Mouse (Mus musculus) heart, postnatal 4 days (tissue): ENCODE results near the gene Ppfibp2. TPM values are rescaled to one million over a fixed set of nuclear protein-coding genes. Genes with fewer than 3 reads are reported as not detected.

Experiments
- DNase-seq: peaks from one replicate; pipeline ENCODE4 v3.0.0; 2021
- total RNA-seq, 2 experiments: library from RNA; stranded (reverse); gene quantifications; 2 replicates each; pipeline ENCODE4 v1.2.3; 2021

Ppfibp2 gene
- total RNA-seq, 2 experiments from 2014 or later, result 12.7 to 13.3 TPM

DNA sequence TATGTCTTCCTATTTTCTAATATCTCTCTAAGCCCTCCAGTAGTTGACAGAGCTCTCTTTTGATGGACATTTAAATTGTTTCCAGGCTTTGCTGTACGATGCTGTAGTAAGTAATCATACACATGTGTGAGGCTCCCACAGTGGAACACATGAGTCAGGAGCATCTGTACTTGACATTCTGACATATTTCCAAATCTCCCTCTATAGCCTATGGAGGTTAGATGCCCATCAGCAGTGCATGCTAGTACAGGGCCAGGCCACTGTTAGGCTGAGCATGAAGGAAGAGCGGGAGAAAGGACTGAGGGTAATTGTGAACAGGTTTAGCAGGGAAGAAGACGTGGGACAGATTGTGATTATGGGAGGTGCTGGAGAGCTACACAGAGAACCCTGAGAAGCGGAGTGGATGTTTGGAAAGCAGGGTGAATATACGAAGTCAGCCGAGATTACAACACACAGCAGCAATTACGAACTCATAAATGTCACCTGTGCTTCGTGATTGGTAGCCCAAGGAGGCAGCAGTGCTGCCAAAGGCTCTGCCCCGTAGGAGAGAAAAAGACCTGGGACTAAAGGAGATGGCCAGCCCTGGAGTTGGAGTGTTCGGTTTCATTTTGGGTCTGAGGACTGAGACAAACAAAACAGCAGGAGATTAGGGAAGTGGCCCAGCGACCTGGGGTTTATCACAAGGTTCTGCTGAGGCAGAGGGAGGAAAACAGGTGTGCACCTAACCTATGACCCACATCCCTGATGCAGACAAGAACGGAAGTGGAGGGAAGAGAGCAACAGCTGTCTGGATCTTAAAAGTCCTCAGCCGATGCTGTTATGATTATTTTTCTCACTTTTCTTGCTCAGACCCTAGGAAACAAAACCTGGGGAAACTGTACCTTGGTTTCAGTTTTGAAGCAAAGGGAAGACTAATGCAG is 107.7 kb downstream of the Ppfibp2 start:
- DNase-seq, result no peak

- peak; percentile 61 for DNase-seq
Observed at GRCm38 (mm10) chr7:107705941-107706340, 110.9 kb downstream of the Ppfibp2 start.

DNA sequence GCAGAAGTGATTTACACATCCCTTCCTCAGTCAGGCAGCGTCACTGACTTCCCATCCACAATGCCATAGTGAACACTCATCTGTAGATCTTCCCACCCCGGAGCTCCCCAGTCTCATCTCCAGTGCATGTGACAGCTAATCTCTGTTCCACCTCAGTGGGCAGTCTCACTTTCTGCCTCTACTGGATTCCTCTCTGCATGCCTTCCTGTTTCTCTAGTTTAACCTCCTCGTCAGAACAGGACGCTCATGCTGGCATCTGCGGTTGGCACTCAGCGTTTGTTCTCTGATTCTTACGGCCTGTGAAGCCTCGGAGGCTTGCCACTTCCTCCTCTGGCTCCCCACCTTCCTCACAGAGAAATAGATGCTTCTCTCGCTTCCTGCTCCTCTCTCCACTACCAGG is 112.6 kb downstream of the Ppfibp2 start:
- DNase-seq, result no peak

DNA sequence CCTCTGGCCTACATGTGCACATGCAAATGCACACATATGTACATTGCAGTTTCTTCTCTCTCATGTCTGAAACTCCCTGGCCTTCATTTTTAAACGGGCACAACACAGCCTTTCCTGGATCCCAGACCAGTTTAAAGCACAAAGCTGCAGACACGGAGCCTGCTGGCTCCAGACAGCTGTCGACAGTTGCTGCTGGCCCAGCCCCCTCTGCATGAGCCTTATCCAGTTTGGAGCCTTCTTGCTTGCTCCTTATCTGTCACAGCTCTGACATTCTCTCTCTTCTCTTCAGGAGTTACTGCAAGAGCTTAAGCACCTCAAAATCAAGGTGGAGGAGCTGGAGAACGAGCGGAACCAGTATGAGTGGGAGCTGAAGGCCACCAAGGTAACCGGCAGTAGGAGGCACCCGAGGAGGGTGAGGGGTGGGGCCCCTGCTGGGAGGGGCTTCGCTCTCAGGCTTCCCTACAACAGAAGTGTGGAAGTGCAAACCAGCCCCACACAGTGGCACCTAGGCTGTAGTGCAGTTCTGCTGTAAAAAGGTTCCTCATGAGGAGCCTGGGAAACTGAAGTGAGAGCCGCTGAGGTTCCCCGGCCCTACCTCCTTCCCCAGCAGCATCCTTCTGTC is 113.6 kb downstream of the Ppfibp2 start:
- peak; percentile 83 for DNase-seq

GRCm38 (mm10) chr7:107712743-107713142 is 117.7 kb downstream of the Ppfibp2 start:
- no peak for DNase-seq

DNA sequence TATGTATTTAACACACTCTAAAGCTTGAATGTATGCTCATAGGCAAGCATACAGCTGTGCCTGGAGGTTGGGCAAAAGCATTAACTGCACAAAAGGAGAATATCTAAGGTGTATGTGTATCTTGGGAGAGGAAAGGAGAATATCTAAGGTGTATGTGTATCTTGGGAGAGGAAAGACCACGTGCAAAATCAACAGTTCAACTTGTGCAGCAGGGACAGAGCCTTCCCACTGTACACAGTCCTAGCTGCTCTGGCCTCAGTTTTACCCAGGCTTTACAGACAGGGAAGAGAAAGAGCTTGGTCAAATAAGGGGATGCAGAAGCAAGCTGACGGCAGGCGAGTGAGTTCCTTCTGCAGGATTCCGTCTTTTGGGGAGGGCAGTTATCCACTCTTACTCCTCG is 119.1 kb downstream of the Ppfibp2 start:
- DNase-seq, result no peak

GRCm38 (mm10) chr7:107720771-107721170 is 125.8 kb downstream of the Ppfibp2 start:
- DNase-seq, result no peak

- no peak for DNase-seq
Observed at GRCm38 (mm10) chr7:107722536-107722935, 127.5 kb downstream of the Ppfibp2 start.

- DNase-seq, result no peak
Observed at GRCm38 (mm10) chr7:107727538-107727937, 132.5 kb downstream of the Ppfibp2 start.

DNA sequence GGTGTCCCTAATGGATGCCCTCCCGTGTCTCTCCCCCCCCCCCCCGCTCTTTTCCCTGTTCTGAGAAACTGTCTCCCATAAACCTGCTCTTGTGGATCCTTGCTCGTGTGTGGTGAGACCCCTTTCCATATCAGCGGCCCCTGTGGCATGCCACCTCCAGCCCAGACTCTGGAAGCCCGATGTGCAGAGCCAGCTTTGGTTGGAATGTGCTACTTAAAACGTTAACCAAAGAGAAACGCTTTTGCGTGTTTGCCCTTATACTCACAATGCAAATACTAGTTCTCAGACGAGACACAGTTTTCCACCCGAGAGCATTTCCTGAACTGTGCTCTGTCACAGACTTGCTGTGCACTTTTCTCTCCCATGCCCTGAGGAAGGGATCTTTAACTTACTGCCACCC is 135.6 kb downstream of the Ppfibp2 start:
- DNase-seq, result no peak

DNA sequence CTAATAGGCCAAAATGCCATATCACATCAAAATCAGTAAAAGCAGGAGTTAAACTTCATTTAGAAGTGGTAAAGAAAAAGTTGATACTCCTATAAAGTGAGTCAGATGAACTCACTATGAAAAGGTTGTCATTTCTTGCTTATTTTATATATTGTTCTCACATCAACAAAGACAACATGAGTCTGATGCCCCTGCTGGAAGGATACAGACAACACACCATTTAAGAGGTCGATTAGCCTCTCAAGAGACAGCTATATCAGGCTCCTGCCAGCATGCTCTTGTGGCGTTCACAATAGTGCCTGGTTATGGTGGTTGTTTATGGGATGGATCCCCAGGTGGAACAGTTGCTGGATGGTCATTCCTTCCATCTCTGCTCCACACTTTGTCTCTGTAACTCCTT is 138.2 kb downstream of the Ppfibp2 start:
- DNase-seq, result no peak

DNA sequence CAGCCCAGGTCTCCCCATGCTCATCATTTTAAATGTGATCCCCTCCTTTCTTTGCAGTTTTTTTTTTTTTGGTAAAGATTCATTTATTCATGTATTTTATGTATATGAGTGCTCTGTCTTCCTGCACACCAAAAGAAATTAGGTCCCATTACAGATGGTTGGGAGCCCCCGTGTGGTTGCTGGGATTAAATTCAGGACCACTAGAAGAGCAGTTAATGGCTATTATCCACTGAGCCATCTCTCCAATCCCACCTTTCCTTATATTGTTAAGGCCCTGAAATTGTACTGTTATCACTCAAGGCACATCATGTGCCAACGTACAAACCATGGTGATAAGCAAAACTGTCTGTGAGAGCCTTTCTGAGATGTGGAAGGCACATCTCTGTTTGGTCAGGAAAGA is 143.7 kb downstream of the Ppfibp2 start:
- DNase-seq, result peak; percentile 14

DNA sequence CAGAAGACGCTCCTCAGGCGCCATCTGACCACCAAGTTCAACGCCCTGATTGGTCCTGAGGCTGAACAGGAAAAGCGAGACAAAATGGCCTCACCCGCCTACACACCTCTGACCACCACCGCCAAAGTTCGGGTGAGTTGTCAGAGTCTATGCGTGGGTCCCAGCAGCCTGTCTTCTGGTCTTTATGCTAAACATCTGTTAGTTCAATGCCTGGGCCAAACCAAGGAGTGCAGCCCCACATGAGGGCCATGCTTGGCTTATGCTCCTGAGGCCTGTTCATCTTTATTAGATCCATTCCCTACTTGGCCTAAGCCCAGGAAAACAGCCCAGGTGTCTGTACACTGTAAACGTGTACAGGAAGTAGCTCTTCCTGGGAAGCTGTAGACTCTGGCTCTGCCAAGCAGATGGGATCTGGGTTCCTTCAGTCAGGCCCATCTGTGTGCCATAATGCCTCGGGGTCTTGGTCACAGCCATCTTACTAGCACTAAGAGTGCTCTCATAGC is 148.0 kb downstream of the Ppfibp2 start:
- DNase-seq, result no peak

- no peak for DNase-seq
Observed at GRCm38 (mm10) chr7:107744454-107744853, 149.4 kb downstream of the Ppfibp2 start.

GRCm38 (mm10) chr7:107745111-107745510 is 150.1 kb downstream of the Ppfibp2 start:
- DNase-seq, result no peak

DNA sequence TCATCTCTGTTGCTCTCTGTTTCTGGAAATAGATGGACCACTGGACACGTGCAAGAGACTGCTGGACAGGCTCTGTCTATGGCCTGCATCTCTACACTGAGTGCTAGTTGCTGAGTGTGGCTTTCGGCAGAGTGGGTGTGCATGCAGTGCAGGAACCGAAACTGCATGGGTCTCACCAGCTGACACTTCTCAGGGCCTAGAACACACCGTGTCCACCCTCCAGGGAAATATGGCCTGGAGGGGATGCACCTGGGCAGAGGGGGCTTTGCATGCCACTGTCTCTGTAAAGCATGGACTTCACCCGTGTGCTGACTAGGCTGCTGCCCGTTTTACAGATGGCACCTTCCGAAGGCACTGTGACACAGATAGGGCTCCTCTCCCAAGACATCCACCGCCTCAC is 151.0 kb downstream of the Ppfibp2 start:
- no peak for DNase-seq

GRCm38 (mm10) chr7:107747476-107747875 is 152.5 kb downstream of the Ppfibp2 start:
- no peak for DNase-seq

- DNase-seq, result peak; percentile 71
Observed at GRCm38 (mm10) chr7:107747954-107748353, 152.9 kb downstream of the Ppfibp2 start.

- DNase-seq, result peak; percentile 43
Observed at GRCm38 (mm10) chr7:107749270-107749669, 154.3 kb downstream of the Ppfibp2 start.

DNA sequence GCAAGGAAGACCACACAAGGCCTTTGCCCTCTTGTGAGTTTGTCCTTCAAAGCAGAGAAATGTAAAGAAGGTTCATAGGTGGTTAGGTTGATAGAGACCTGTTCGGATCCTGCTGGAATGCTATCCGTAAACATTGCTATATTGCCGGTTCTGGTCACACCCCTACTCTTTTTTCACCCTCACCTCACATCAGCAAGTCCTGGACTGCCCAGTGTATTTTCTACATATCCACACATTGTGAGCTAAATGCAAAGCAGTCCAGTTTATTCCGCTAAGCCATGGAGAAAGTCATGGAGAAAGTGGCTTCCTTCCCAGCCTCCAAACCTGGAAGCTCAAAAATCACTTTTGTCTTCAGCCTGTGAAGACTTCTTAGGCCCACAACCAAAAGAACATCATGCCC is 154.7 kb downstream of the Ppfibp2 start:
- DNase-seq, result no peak

GRCm38 (mm10) chr7:107752031-107752520 is 157.1 kb downstream of the Ppfibp2 start:
- DNase-seq, result no peak

DNA sequence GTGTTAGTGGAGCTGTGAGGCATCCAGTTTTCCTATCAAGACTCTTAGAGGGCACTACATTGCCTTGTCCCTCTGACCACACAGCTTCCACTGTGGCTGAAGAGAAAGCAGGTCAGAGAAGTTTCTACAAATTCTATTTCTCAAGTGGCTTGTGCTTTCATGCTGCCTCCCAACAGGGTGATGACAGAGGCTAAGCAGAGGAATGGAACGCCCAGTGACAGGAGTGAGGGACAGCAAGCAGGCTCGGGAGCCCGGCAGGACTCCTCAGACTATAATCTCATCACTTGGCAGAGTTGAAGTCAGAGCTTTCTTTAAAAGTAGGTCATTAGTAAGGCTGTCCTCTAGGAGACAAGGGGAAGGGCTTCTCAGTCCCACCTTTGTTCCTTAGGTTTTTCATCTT is 160.9 kb downstream of the Ppfibp2 start:
- no peak for DNase-seq

DNA sequence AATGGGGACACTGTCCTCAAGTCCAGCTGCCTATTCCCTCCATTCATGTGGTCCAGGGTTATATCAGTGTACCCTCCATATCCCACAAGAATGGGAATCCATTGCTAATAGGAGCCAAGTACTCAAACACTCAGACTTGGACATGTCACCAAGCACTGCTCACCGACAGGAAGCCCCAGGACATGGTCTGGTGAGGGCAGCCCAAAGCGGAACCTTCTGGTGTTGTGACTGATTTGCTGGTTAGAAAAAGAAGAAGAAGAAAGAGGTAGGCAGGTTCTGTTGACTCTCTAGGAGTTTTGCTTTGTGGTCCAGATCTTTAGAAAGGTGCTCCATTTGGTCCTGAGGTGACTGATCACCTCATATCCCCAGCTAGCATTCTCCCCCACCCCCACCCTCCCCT is 161.7 kb downstream of the Ppfibp2 start:
- DNase-seq, result no peak
